Mouse (Mus musculus): ENCODE measurements around the gene Ctdnep1.

The Ctdnep1 gene

GRCm38 (mm10) chr11:69956218-69956617 lies 24.7 kb upstream of the Ctdnep1 start:
- Histone ChIP-seq H3K36me3 (ENCODE audit: insufficient read depth, low read length) (no peaks in the 10 kb centered on the region), H3K27me3 (ENCODE audit: insufficient read depth, low read length) (0 out of 2 replicates have a peak, but pooled peaks cover 6% of the 10 kb centered on the region), H3K9me3 (ENCODE audit: low read length) (no peaks in the 10 kb centered on the region), H3K4me1 (replicated peaks; ENCODE audit: low read depth, low read length) (no peaks in the 10 kb centered on the region; the same call in 1 of the 2 replicates), H3K4me3 (replicated peaks; ENCODE audit: low read length) (no peak overlapping the region)
- TF ChIP-seq NANOG (IDR thresholded peaks at IDR 0.05; ENCODE audit: borderline replicate concordance, low read length), result no peak
- no peak; the same call in 1 of the 2 replicates for TF ChIP-seq CTCF (conservative IDR thresholded peaks at IDR 0.05; ENCODE audit: low read length)
- no peak for TF ChIP-seq POU5F1 (IDR thresholded peaks at IDR 0.05; ENCODE audit: borderline replicate concordance, low read length)

GRCm38 (mm10) chr11:69960616-69961015 lies 20.3 kb upstream of the Ctdnep1 start:
- TF ChIP-seq CTCF (conservative IDR thresholded peaks at IDR 0.05; ENCODE audit: low read length), result peak; percentile 92
- TF ChIP-seq NANOG (IDR thresholded peaks at IDR 0.05; ENCODE audit: borderline replicate concordance, low read length), result no peak
- peaks cover 31% of the 10 kb centered on the region for H3K27me3 ChIP-seq (ENCODE audit: insufficient read depth, low read length)
- no peaks in the 10 kb centered on the region for H3K36me3 ChIP-seq (ENCODE audit: insufficient read depth, low read length)
- H3K4me1 ChIP-seq (replicated peaks; ENCODE audit: low read depth, low read length), result peaks cover 18% of the 10 kb centered on the region
- H3K9me3 ChIP-seq (ENCODE audit: low read length), result no peaks in the 10 kb centered on the region
- no peak overlapping the region for H3K4me3 ChIP-seq (replicated peaks; ENCODE audit: low read length)

- Histone ChIP-seq H3K4me3 (replicated peaks; ENCODE audit: low read length) (no peak overlapping the region), H3K36me3 (ENCODE audit: insufficient read depth, low read length) (no peaks in the 10 kb centered on the region), H3K27me3 (ENCODE audit: insufficient read depth, low read length) (peaks cover 43% of the 10 kb centered on the region), H3K4me1 (replicated peaks; ENCODE audit: low read depth, low read length) (peaks cover 28% of the 10 kb centered on the region), H3K9me3 (ENCODE audit: low read length) (no peaks in the 10 kb centered on the region)
- TF ChIP-seq CTCF (conservative IDR thresholded peaks at IDR 0.05; ENCODE audit: low read length), result no peak
- no peak for TF ChIP-seq NANOG (IDR thresholded peaks at IDR 0.05; ENCODE audit: borderline replicate concordance, low read length)
- no peak for TF ChIP-seq POU5F1 (IDR thresholded peaks at IDR 0.05; ENCODE audit: borderline replicate concordance, low read length)
Measured at GRCm38 (mm10) chr11:69961841-69962240, 19.1 kb upstream of the Ctdnep1 start.

GRCm38 (mm10) chr11:69964650-69965270 lies 16.2 kb upstream of the Ctdnep1 start, which contains the start of gene Cldn7:
Cldn7 (plus strand) TSS chr11:69964779.
- Histone ChIP-seq H3K27me3 (ENCODE audit: insufficient read depth, low read length) (peaks cover 44% of the 10 kb centered on the region), H3K36me3 (ENCODE audit: insufficient read depth, low read length) (peaks cover 22% of the 10 kb centered on the region), H3K9me3 (ENCODE audit: low read length) (no peaks in the 10 kb centered on the region), H3K4me1 (replicated peaks; ENCODE audit: low read depth, low read length) (peaks cover 39% of the 10 kb centered on the region), H3K4me3 (replicated peaks; ENCODE audit: low read length) (peak within 1 kb of the TSS; percentile 79)
- TF ChIP-seq NANOG (IDR thresholded peaks at IDR 0.05; ENCODE audit: borderline replicate concordance, low read length) (no peak), CTCF (conservative IDR thresholded peaks at IDR 0.05; ENCODE audit: low read length) (no peak), POU5F1 (IDR thresholded peaks at IDR 0.05; ENCODE audit: borderline replicate concordance, low read length) (no peak)

- Histone ChIP-seq H3K36me3 (ENCODE audit: insufficient read depth, low read length) (peaks cover 29% of the 10 kb centered on the region), H3K4me1 (replicated peaks; ENCODE audit: low read depth, low read length) (peaks cover 39% of the 10 kb centered on the region), H3K4me3 (replicated peaks; ENCODE audit: low read length) (peak overlapping the region; percentile 79), H3K9me3 (ENCODE audit: low read length) (no peaks in the 10 kb centered on the region), H3K27me3 (ENCODE audit: insufficient read depth, low read length) (peaks cover 44% of the 10 kb centered on the region)
- no peak for TF ChIP-seq NANOG (IDR thresholded peaks at IDR 0.05; ENCODE audit: borderline replicate concordance, low read length)
- TF ChIP-seq CTCF (conservative IDR thresholded peaks at IDR 0.05; ENCODE audit: low read length), result no peak
- no peak for TF ChIP-seq POU5F1 (IDR thresholded peaks at IDR 0.05; ENCODE audit: borderline replicate concordance, low read length)
Measured at GRCm38 (mm10) chr11:69965271-69966005, 15.5 kb upstream of the Ctdnep1 start.

- Histone ChIP-seq H3K27me3 (ENCODE audit: insufficient read depth, low read length) (peaks cover 44% of the 10 kb centered on the region), H3K9me3 (ENCODE audit: low read length) (no peaks in the 10 kb centered on the region), H3K4me1 (replicated peaks; ENCODE audit: low read depth, low read length) (peaks cover 40% of the 10 kb centered on the region), H3K36me3 (ENCODE audit: insufficient read depth, low read length) (peaks cover 33% of the 10 kb centered on the region), H3K4me3 (replicated peaks; ENCODE audit: low read length) (peak overlapping the region; percentile 79)
- TF ChIP-seq POU5F1 (IDR thresholded peaks at IDR 0.05; ENCODE audit: borderline replicate concordance, low read length), result no peak
- TF ChIP-seq CTCF (conservative IDR thresholded peaks at IDR 0.05; ENCODE audit: low read length), result no peak
- no peak for TF ChIP-seq NANOG (IDR thresholded peaks at IDR 0.05; ENCODE audit: borderline replicate concordance, low read length)
Measured at GRCm38 (mm10) chr11:69966006-69966859, 14.7 kb upstream of the Ctdnep1 start.

- Histone ChIP-seq H3K4me1 (replicated peaks; ENCODE audit: low read depth, low read length) (peaks cover 33% of the 10 kb centered on the region), H3K9me3 (ENCODE audit: low read length) (no peaks in the 10 kb centered on the region), H3K4me3 (replicated peaks; ENCODE audit: low read length) (peak overlapping the region; percentile 79), H3K27me3 (ENCODE audit: insufficient read depth, low read length) (peaks cover 44% of the 10 kb centered on the region), H3K36me3 (ENCODE audit: insufficient read depth, low read length) (peaks cover 40% of the 10 kb centered on the region)
- TF ChIP-seq CTCF (conservative IDR thresholded peaks at IDR 0.05; ENCODE audit: low read length), result no peak
- TF ChIP-seq NANOG (IDR thresholded peaks at IDR 0.05; ENCODE audit: borderline replicate concordance, low read length), result no peak
- no peak for TF ChIP-seq POU5F1 (IDR thresholded peaks at IDR 0.05; ENCODE audit: borderline replicate concordance, low read length)
Measured at GRCm38 (mm10) chr11:69966860-69967517, 14.0 kb upstream of the Ctdnep1 start.
